In the genomic region with DNA sequence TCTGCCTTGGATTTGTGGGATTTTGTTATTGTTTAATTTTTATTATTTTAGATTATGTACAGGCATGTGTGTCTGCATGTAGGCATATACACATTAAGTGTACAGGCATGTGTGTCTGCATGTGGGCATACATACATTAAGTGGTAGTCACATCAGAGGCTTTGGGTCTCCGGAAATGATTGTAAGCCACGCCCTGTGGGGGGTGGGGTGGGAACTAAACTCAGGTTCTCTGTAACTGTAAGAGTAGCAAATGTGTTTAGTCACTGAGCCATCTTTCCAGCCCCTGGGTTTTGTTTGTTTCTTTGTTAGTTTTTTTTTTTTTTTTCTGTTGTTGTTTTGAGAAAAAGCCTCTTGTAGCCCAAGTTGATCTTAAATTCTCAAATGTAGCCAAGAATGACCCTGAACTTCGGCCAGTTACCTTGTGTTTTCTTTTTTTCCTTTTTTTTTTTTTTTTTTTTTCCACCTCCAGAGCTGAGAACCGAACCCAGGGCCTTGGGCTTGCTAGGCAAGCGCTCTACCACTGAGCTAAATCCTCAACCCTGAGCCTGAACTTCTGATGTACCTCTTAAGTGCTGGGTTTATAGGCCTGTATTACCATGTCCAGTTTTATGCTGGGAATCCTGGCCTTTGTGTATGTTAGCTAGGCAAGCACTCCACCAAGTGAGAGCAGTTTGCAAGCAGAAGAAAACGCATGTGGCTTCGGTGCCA, we compare ENCODE assay signal across 19 mouse cellular contexts. TPM values are rescaled to one million over a fixed set of nuclear protein-coding genes. Genes with fewer than 3 reads are reported as not detected.
A peak's percentile ranks its signal among the peaks of the same experiment; 100 is the strongest.
DNase-seq lines count a peak whose midpoint lies in the region; ATAC-seq and TF ChIP-seq lines count a peak whose summit lies in the region.
"Had no signal": no experiment of that assay in that cellular context is flagged by ENCODE, and none has a peak within 500 bp of the region (broad histone marks: within the 10 kb centered on the region; RNA-seq: fewer than 3 reads in every experiment).

No protein-coding gene starts in this region.

- no peak overlapping the region for H3K9ac ChIP-seq in liver, postnatal 0 days (replicated peaks)
- H3K9ac ChIP-seq: heart, embryonic 15.5 days; liver, embryonic 13.5 days had no signal

- H3K4me1 ChIP-seq in liver, postnatal 0 days (ENCODE audit: insufficient read depth), result 0 out of 2 replicates have a peak, but pooled peaks cover 3% of the 10 kb centered on the region

- intact Hi-C loops in left cerebral cortex, postnatal 10 days (cut with DNase I), result no loop called here
- intact Hi-C loops in gastrocnemius, adult 2 months (cut with DNase I), result no loop called here

- no peaks in the 10 kb centered on the region for H3K27me3 ChIP-seq in liver, postnatal 0 days (ENCODE audit: insufficient read depth, low read length)
- H3K27me3 ChIP-seq: heart, embryonic 15.5 days; liver, embryonic 13.5 days; Patski had no signal

- no peak for TF ChIP-seq CTCF in liver, postnatal 0 days (IDR thresholded peaks at IDR 0.05; ENCODE audit: low read depth)
- no peak for TF ChIP-seq CTCF in gastrocnemius, adult 2 months (IDR thresholded peaks at IDR 0.05)

- no peaks in the 10 kb centered on the region for H3K9me3 ChIP-seq in liver, postnatal 0 days (ENCODE audit: low read length)
- H3K9me3 ChIP-seq: heart, embryonic 15.5 days; liver, embryonic 13.5 days; midbrain, embryonic 10.5 days had no signal

- DNase-seq in 416B (ENCODE audit: low read depth) (peak; percentile 31), ZHBTc4 (ENCODE audit: low read depth, low spot score) (peak; percentile 63)
- DNase-seq in liver, postnatal 0 days, result peak; percentile 41
- no peak for DNase-seq in embryo, embryonic 9.5 days (ENCODE audit: extremely low spot score)
- no peak for DNase-seq in left cerebral cortex, postnatal 10 days (ENCODE audit: extremely low spot score in 1 of 2, low spot score in 2 of 2)
- DNase-seq in gastrocnemius, adult 2 months, result no peak
- DNase-seq: cerebellum, adult 11 months; heart, adult 11 months; kidney, adult 9 months; kidney, postnatal 4 days; liver, embryonic 13.5 days; lung, postnatal 10 days had no signal

- no peak overlapping the region for H3K4me2 ChIP-seq in liver, postnatal 0 days (ENCODE audit: low read depth, low read length)
- H3K4me2 ChIP-seq: heart, embryonic 15.5 days; liver, embryonic 13.5 days had no signal

- no peaks in the 10 kb centered on the region for H3K36me3 ChIP-seq in liver, postnatal 0 days (replicated peaks; ENCODE audit: insufficient read depth, low read length)
- H3K36me3 ChIP-seq: heart, embryonic 15.5 days; hindbrain, embryonic 10.5 days; liver, embryonic 13.5 days; midbrain, embryonic 10.5 days had no signal

- H3K27ac ChIP-seq in liver, postnatal 0 days (ENCODE audit: low read depth), result peak overlapping the region; percentile 65
- no peak overlapping the region for H3K27ac ChIP-seq in gastrocnemius, adult 2 months
- H3K27ac ChIP-seq: heart, embryonic 15.5 days; hindbrain, embryonic 10.5 days; liver, embryonic 13.5 days; midbrain, embryonic 10.5 days had no signal

- ATAC-seq in CD4-positive, CD25-positive, alpha-beta regulatory T cell, adult 4 months, result peak; percentile 65
- no peak for ATAC-seq in liver, postnatal 0 days
- no peak for ATAC-seq in erythroblast, adult 5-6 weeks (replicated peaks; ENCODE audit: low FRiP score, poor library complexity, severe bottlenecking)
- ATAC-seq: forebrain, embryonic 16.5 days; Patski had no signal

- 60% methylated on average over 7 of the region's 7 CpGs for WGBS in liver, postnatal 0 days (ENCODE audit: insufficient replicate concordance)

- H3K4me3 ChIP-seq in liver, postnatal 0 days (ENCODE audit: low read depth, low read length), result no peak overlapping the region
- H3K4me3 ChIP-seq in gastrocnemius, adult 2 months, result no peak overlapping the region
- H3K4me3 ChIP-seq: heart, embryonic 15.5 days; hindbrain, embryonic 10.5 days; liver, embryonic 13.5 days; midbrain, embryonic 10.5 days had no signal

- TF ChIP-seq EP300 in liver, postnatal 0 days (IDR thresholded peaks at IDR 0.05; ENCODE audit: low read depth), result no peak

RNA-seq across cellular contexts. Expression of gene Stx11, which starts 34.8 kb away (rescaled TPM):
- 10 to 100 TPM; 16.2 to 17.5 TPM for polyA plus RNA-seq in CD4-positive, CD25-positive, alpha-beta regulatory T cell, adult 4 months (2017; shearing (Covaris generic))
- polyA plus RNA-seq in liver, postnatal 0 days (2015; fragmentation: Nextera tagmentation; extraction: Ambion mirVana), result 10.3 and 11.9 TPM in 2 replicates
- 1 to 10 TPM in 1 of 2 experiments, under 1 TPM in 1; 0.32 to 1.2 TPM for total RNA-seq in left cerebral cortex, postnatal 10 days (2021)
- under 1 TPM; 0.20 to 0.46 TPM for total RNA-seq in gastrocnemius, adult 2 months (2021)
- total RNA-seq in erythroblast, adult 5-6 weeks (2015; ENCODE audit: low replicate concordance), result 7.9 and 11.7 TPM in 2 replicates
- total RNA-seq in erythroblast, adult 5-6 weeks (2017; ENCODE audit: low replicate concordance), result 7.6 and 8.1 TPM in 2 replicates

Comparison
In these comparisons a context has a peak if more than half of its experiments do, and no peak if none do; other contexts are left out.
1. DNase-seq: peak in 416B (single experiment), ZHBTc4 (single experiment) and liver, postnatal 0 days (single experiment); none in embryo, embryonic 9.5 days (single experiment), left cerebral cortex, postnatal 10 days (0 of 2) and gastrocnemius, adult 2 months (single experiment).